Mouse (Mus musculus) kidney, adult 2 months (tissue): ENCODE measurements at regions not wholly inside any gene's neighbourhood (a gene's known extent, or its start where the extent isn't known, plus 50 kb on each side); places are given as distances from the start of the nearest gene placed in this dataset.

Source experiments
- DNase-seq: peaks from one replicate; pipeline ENCODE4 v3.0.0; 2021
- H3K27ac ChIP-seq: fragments of 200-500 bp; 2 replicates; pipeline ENCODE4 v1.5.1; 2012; ENCODE audit warnings: low read depth, low read length, control low read depth, inconsistent platforms; ENCODE audit not compliant: insufficient read depth
- H3K27me3 ChIP-seq: fragments of 200-500 bp; replicated peaks from 2 replicates; pipeline ENCODE4 v1.6.1; 2012; ENCODE audit warnings: mild to moderate bottlenecking, moderate library complexity, low read length, inconsistent platforms; ENCODE audit not compliant: control insufficient read depth, insufficient read depth
- H3K36me3 ChIP-seq: fragments of 200-500 bp; 2 replicates; pipeline ENCODE4 v1.6.1; 2012; ENCODE audit warnings: mild to moderate bottlenecking, moderate library complexity, low read length, inconsistent platforms; ENCODE audit not compliant: control insufficient read depth, insufficient read depth
- H3K4me1 ChIP-seq: fragments of 200-500 bp; 2 replicates; pipeline ENCODE4 v1.6.1; 2011; ENCODE audit warnings: low read length; ENCODE audit not compliant: control insufficient read depth, insufficient read depth
- H3K4me3 ChIP-seq: fragments of 200-500 bp; 2 replicates; pipeline ENCODE4 v1.5.1; 2011; ENCODE audit warnings: mild to moderate bottlenecking, low read depth, low read length, control low read depth; ENCODE audit not compliant: insufficient read depth
- CTCF ChIP-seq: fragments of 200-500 bp; conservative IDR thresholded peaks from 2 replicates; pipeline ENCODE4 v1.5.1; 2011; ENCODE audit warnings: low read depth, mild to moderate bottlenecking, control low read depth, low read length, moderate library complexity, mixed read lengths; ENCODE audit not compliant: insufficient read depth, insufficient read length
- POLR2A ChIP-seq: fragments of 200-500 bp; IDR thresholded peaks from one replicate; pipeline ENCODE4 v1.6.1; 2011; ENCODE audit warnings: low read depth, low read length, control low read depth
- WGBS: fragments of 180-500 bp; shearing (Covaris S2); methylation state at CpG from one replicate; pipeline ENCODE4 v1.1.7; 2018; 5-methylcytosine and 5-hydroxymethylcytosine counted together

- no peaks in the 10 kb centered on the region for H3K36me3 ChIP-seq
- H3K27ac ChIP-seq, result no peak overlapping the region
- no peaks in the 10 kb centered on the region for H3K4me1 ChIP-seq
- H3K27me3 ChIP-seq, result no peaks in the 10 kb centered on the region
- TF ChIP-seq POLR2A, result no peak
- TF ChIP-seq CTCF, result no peak
- WGBS, result 77% methylated on average over 2 of the region's 2 CpGs
- no peak for DNase-seq
- no peak overlapping the region for H3K4me3 ChIP-seq
Measured at GRCm38 (mm10) chr6:117480396-117480795, 312.1 kb downstream of the Cxcl12 start.

GRCm38 (mm10) chr6:117489161-117489560 is 320.8 kb downstream of the Cxcl12 start:
- H3K27ac ChIP-seq, result no peak overlapping the region
- no peaks in the 10 kb centered on the region for H3K27me3 ChIP-seq
- H3K4me1 ChIP-seq, result no peaks in the 10 kb centered on the region
- no peak for DNase-seq
- WGBS, result 96% methylated on average over 4 of the region's 4 CpGs
- TF ChIP-seq POLR2A (no peak), CTCF (no peak)
- H3K4me3 ChIP-seq, result no peak overlapping the region
- no peaks in the 10 kb centered on the region for H3K36me3 ChIP-seq

DNA sequence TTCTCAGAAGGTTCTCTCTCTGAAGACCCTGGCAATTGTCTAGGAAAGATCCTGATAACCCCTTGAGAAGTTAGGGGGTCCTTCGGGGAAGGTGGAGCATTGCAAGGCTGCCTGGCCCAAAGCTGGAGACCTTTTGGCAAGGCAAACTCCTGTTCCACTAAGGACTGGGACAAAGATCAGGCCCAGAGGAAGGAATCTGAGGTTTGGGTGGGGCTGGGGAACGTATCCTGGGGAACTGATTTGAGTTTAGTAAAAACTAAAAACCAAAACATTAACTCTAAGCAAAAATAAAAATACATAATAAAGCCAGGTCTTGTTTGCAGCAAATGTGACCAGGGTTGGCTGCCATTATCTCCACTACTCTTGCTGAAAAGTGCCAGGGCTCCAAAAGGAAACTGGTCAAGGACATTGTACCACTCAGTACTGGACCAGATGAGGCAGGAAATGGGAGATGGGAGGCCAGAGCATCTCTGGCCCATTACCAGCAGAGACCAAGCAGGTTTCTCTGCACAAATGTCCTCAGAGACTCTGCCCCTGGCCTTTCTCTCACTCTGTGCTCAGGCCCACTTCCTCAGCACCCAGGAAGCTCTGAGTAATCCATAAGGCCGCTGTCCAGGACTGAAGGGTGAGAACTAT is 321.5 kb downstream of the Cxcl12 start:
- Histone ChIP-seq H3K27me3 (no peaks in the 10 kb centered on the region), H3K36me3 (no peaks in the 10 kb centered on the region), H3K4me1 (no peaks in the 10 kb centered on the region), H3K4me3 (no peak overlapping the region), H3K27ac (no peak overlapping the region)
- TF ChIP-seq POLR2A (no peak), CTCF (no peak)
- no peak for DNase-seq
- 91% methylated on average over 3 of the region's 3 CpGs for WGBS

- TF ChIP-seq POLR2A, result no peak
- TF ChIP-seq CTCF, result no peak
- H3K27ac ChIP-seq, result no peak overlapping the region
- H3K4me1 ChIP-seq, result no peaks in the 10 kb centered on the region
- H3K27me3 ChIP-seq, result no peaks in the 10 kb centered on the region
- 70% methylated on average over 1 of the region's 1 CpGs for WGBS
- DNase-seq, result no peak
- no peaks in the 10 kb centered on the region for H3K36me3 ChIP-seq
- H3K4me3 ChIP-seq, result no peak overlapping the region
Measured at GRCm38 (mm10) chr6:117494971-117495370, 326.6 kb downstream of the Cxcl12 start.

GRCm38 (mm10) chr6:117497337-117497736 is 329.0 kb downstream of the Cxcl12 start:
- DNase-seq, result no peak
- 65% methylated on average over 5 of the region's 5 CpGs for WGBS
- no peaks in the 10 kb centered on the region for H3K4me1 ChIP-seq
- TF ChIP-seq CTCF (no peak), POLR2A (no peak)
- no peaks in the 10 kb centered on the region for H3K36me3 ChIP-seq
- no peaks in the 10 kb centered on the region for H3K27me3 ChIP-seq
- no peak overlapping the region for H3K4me3 ChIP-seq
- no peak overlapping the region for H3K27ac ChIP-seq

GRCm38 (mm10) chr6:117497904-117498303 is 329.6 kb downstream of the Cxcl12 start:
- DNase-seq, result no peak
- no peaks in the 10 kb centered on the region for H3K36me3 ChIP-seq
- 92% methylated on average over 5 of the region's 5 CpGs for WGBS
- no peaks in the 10 kb centered on the region for H3K4me1 ChIP-seq
- H3K27ac ChIP-seq, result no peak overlapping the region
- no peaks in the 10 kb centered on the region for H3K27me3 ChIP-seq
- no peak for TF ChIP-seq CTCF
- no peak for TF ChIP-seq POLR2A
- H3K4me3 ChIP-seq, result no peak overlapping the region

- H3K36me3 ChIP-seq, result no peaks in the 10 kb centered on the region
- H3K4me3 ChIP-seq, result no peak overlapping the region
- TF ChIP-seq POLR2A (no peak), CTCF (no peak)
- DNase-seq, result peak; percentile 41
- H3K27ac ChIP-seq, result no peak overlapping the region
- 34% methylated on average over 5 of the region's 5 CpGs for WGBS
- no peaks in the 10 kb centered on the region for H3K27me3 ChIP-seq
- H3K4me1 ChIP-seq, result no peaks in the 10 kb centered on the region
Measured at GRCm38 (mm10) chr6:117502346-117502745, 334.0 kb downstream of the Cxcl12 start.
